Mouse (Mus musculus) embryonic facial prominence, embryonic 10.5 days (tissue): ENCODE data around the gene Prr3. TPM values are rescaled to one million over a fixed set of nuclear protein-coding genes. Genes with fewer than 3 reads are reported as not detected.

Source experiments
- DNase-seq: peaks from one replicate; pipeline ENCODE4 v3.0.0-alpha.2; 2017; ENCODE audit warnings: low spot score
- H3K27ac ChIP-seq: fragments of 300-500 bp; sonication (generic); replicated peaks from 2 replicates; pipeline ENCODE4 v1.5.1; 2016; ENCODE audit warnings: mild to moderate bottlenecking
- H3K27me3 ChIP-seq: fragments of 300-500 bp; sonication (generic); replicated peaks from 2 replicates; pipeline ENCODE4 v1.6.1; 2016; ENCODE audit warnings: low read depth, mild to moderate bottlenecking; ENCODE audit not compliant: poor library complexity, severe bottlenecking
- H3K36me3 ChIP-seq: fragments of 300-500 bp; sonication (generic); replicated peaks from 2 replicates; pipeline ENCODE4 v1.6.1; 2016; ENCODE audit warnings: mild to moderate bottlenecking, moderate library complexity
- H3K4me1 ChIP-seq: fragments of 300-500 bp; sonication (generic); 2 replicates; pipeline ENCODE4 v1.6.1; 2016
- H3K4me3 ChIP-seq: fragments of 300-500 bp; sonication (generic); 2 replicates; pipeline ENCODE4 v1.5.1; 2016; ENCODE audit warnings: mild to moderate bottlenecking, moderate library complexity
- H3K9me3 ChIP-seq: fragments of 300-500 bp; sonication (generic); 2 replicates; pipeline ENCODE4 v1.6.1; 2016; ENCODE audit warnings: mild to moderate bottlenecking
- WGBS: fragments of 180-500 bp; shearing (Covaris S2); methylation state at CpG from one replicate; pipeline ENCODE4 v1.1.7; 2016; 5-methylcytosine and 5-hydroxymethylcytosine counted together
- polyA plus RNA-seq: library from polyadenylated mRNA; unstranded; fragments of >200 nt; fragmentation: Nextera tagmentation; extraction: Ambion mirVana; gene quantifications from 2 replicates; pipeline ENCODE4 v1.2.1, GENCODE M21; 2016

Prr3 gene
- 44.0 and 47.2 TPM in 2 replicates for polyA plus RNA-seq

- WGBS = under 1% methylated on average over 109 of the region's 109 CpGs
- Histone ChIP-seq H3K4me3 (peak within 1 kb of the TSS; percentile 86), H3K9me3 (no peaks in the 10 kb centered on the region), H3K4me1 (peaks cover 25% of the 10 kb centered on the region), H3K27me3 (no peaks in the 10 kb centered on the region), H3K36me3 (peaks cover 58% of the 10 kb centered on the region), H3K27ac (peak within 1 kb of the TSS; percentile 95)
- peak; percentile 93 for DNase-seq
Measured at GRCm38 (mm10) chr17:35979401-35980362, at the start of gene Prr3, which contains the start of gene Gnl1. TSS of gene Prr3 (minus strand) at chr17:35980236. TSS of gene Gnl1 (plus strand) at chr17:35979851.

- 85% methylated on average over 7 of the region's 7 CpGs for WGBS
- no peak for DNase-seq
- H3K27me3 ChIP-seq = peaks cover 25% of the 10 kb centered on the region
- H3K4me3 ChIP-seq = no peak overlapping the region
- no peaks in the 10 kb centered on the region for H3K36me3 ChIP-seq
- H3K9me3 ChIP-seq = no peaks in the 10 kb centered on the region
- H3K27ac ChIP-seq = no peak overlapping the region
- H3K4me1 ChIP-seq = peaks cover 8% of the 10 kb centered on the region
Measured at GRCm38 (mm10) chr17:36028879-36029619, 49.0 kb upstream of the Prr3 start.

GRCm38 (mm10) chr17:36027663-36028062 is 47.6 kb upstream of the Prr3 start:
- H3K36me3 ChIP-seq = no peaks in the 10 kb centered on the region
- H3K4me3 ChIP-seq = no peak overlapping the region
- H3K27ac ChIP-seq = no peak overlapping the region
- peaks cover 19% of the 10 kb centered on the region for H3K4me1 ChIP-seq
- no peaks in the 10 kb centered on the region for H3K9me3 ChIP-seq
- WGBS = 92% methylated on average over 4 of the region's 4 CpGs
- DNase-seq = no peak
- H3K27me3 ChIP-seq = peaks cover 23% of the 10 kb centered on the region

- Histone ChIP-seq H3K27me3 (peaks cover 7% of the 10 kb centered on the region), H3K36me3 (no peaks in the 10 kb centered on the region), H3K27ac (no peak overlapping the region), H3K9me3 (no peaks in the 10 kb centered on the region), H3K4me1 (peaks cover 19% of the 10 kb centered on the region), H3K4me3 (no peak overlapping the region)
- 80% methylated on average over 4 of the region's 4 CpGs for WGBS
- no peak for DNase-seq
Measured at GRCm38 (mm10) chr17:36025901-36026300, 45.9 kb upstream of the Prr3 start.

- 72% methylated on average over 5 of the region's 5 CpGs for WGBS
- no peak overlapping the region for H3K4me3 ChIP-seq
- no peak overlapping the region for H3K27ac ChIP-seq
- H3K27me3 ChIP-seq = peaks cover under 1% of the 10 kb centered on the region; the same call in 1 of the 2 replicates
- DNase-seq = no peak
- H3K36me3 ChIP-seq = no peaks in the 10 kb centered on the region
- peaks cover 26% of the 10 kb centered on the region for H3K4me1 ChIP-seq
- no peaks in the 10 kb centered on the region for H3K9me3 ChIP-seq
Measured at GRCm38 (mm10) chr17:36025197-36025596, 45.2 kb upstream of the Prr3 start.

- 52% methylated on average over 9 of the region's 9 CpGs for WGBS
- no peaks in the 10 kb centered on the region for H3K36me3 ChIP-seq
- no peak for DNase-seq
Measured at GRCm38 (mm10) chr17:36023710-36024654, 43.9 kb upstream of the Prr3 start.

GRCm38 (mm10) chr17:36022922-36023321 is 42.9 kb upstream of the Prr3 start:
- Histone ChIP-seq H3K4me1 (peaks cover 31% of the 10 kb centered on the region), H3K4me3 (no peak overlapping the region), H3K9me3 (no peaks in the 10 kb centered on the region), H3K27me3 (no peaks in the 10 kb centered on the region), H3K36me3 (no peaks in the 10 kb centered on the region), H3K27ac (no peak overlapping the region)
- no peak for DNase-seq
- WGBS = 91% methylated on average over 6 of the region's 6 CpGs

More at GRCm38 (mm10) chr17:36023710-36024654, 43.9 kb upstream of the Prr3 start:
- H3K4me3 ChIP-seq = no peak overlapping the region
- H3K9me3 ChIP-seq = no peaks in the 10 kb centered on the region
- peaks cover 31% of the 10 kb centered on the region for H3K4me1 ChIP-seq
- H3K27me3 ChIP-seq = no peaks in the 10 kb centered on the region
- H3K27ac ChIP-seq = no peak overlapping the region

GRCm38 (mm10) chr17:36022098-36022497 is 42.1 kb upstream of the Prr3 start:
- Histone ChIP-seq H3K27me3 (no peaks in the 10 kb centered on the region), H3K4me3 (no peak overlapping the region), H3K4me1 (peaks cover 31% of the 10 kb centered on the region), H3K27ac (no peak overlapping the region), H3K36me3 (no peaks in the 10 kb centered on the region), H3K9me3 (no peaks in the 10 kb centered on the region)
- DNase-seq = no peak
- WGBS = 92% methylated on average over 9 of the region's 9 CpGs

GRCm38 (mm10) chr17:36021309-36021708 is 41.3 kb upstream of the Prr3 start:
- no peak overlapping the region for H3K4me3 ChIP-seq
- no peaks in the 10 kb centered on the region for H3K9me3 ChIP-seq
- H3K27me3 ChIP-seq = no peaks in the 10 kb centered on the region
- H3K4me1 ChIP-seq = peaks cover 31% of the 10 kb centered on the region
- WGBS = 92% methylated on average over 1 of the region's 1 CpGs
- H3K27ac ChIP-seq = no peak overlapping the region
- no peaks in the 10 kb centered on the region for H3K36me3 ChIP-seq
- DNase-seq = no peak

GRCm38 (mm10) chr17:36020191-36021073 is 40.4 kb upstream of the Prr3 start, which contains the start of gene H2-T24:
TSS of gene H2-T24 (minus strand) at chr17:36020560.
- H3K4me3 ChIP-seq = peak within 1 kb of the TSS; percentile 33; the same call in 1 of the 2 replicates
- no peaks in the 10 kb centered on the region for H3K9me3 ChIP-seq
- no peak within 1 kb of the TSS; the same call in 1 of the 2 replicates for H3K27ac ChIP-seq
- peaks cover 5% of the 10 kb centered on the region for H3K36me3 ChIP-seq
- peak; percentile 62 for DNase-seq
- H3K27me3 ChIP-seq = no peaks in the 10 kb centered on the region
- H3K4me1 ChIP-seq = peaks cover 31% of the 10 kb centered on the region
- 37% methylated on average over 15 of the region's 15 CpGs for WGBS

- no peaks in the 10 kb centered on the region; the same call in 1 of the 2 replicates for H3K9me3 ChIP-seq
- H3K27ac ChIP-seq = no peak overlapping the region
- 73% methylated on average over 3 of the region's 3 CpGs for WGBS
- no peak for DNase-seq
- H3K4me3 ChIP-seq = no peak overlapping the region
- H3K27me3 ChIP-seq = no peaks in the 10 kb centered on the region
- H3K4me1 ChIP-seq = peaks cover 31% of the 10 kb centered on the region
- peaks cover 15% of the 10 kb centered on the region for H3K36me3 ChIP-seq
Measured at GRCm38 (mm10) chr17:36019519-36019918, 39.5 kb upstream of the Prr3 start.
